12 mouse cellular contexts compared by ENCODE assay signal in genomic region chr14:34313612-34314011, GRCm38 (mm10). TPM values are rescaled to one million over a fixed set of nuclear protein-coding genes. Genes with fewer than 3 reads are reported as not detected.
DNase-seq lines count a peak whose midpoint lies in the region; ATAC-seq and TF ChIP-seq lines count a peak whose summit lies in the region.
"Had no signal": no experiment of that assay in that cellular context is flagged by ENCODE, and none has a peak within 500 bp of the region (broad histone marks: within the 10 kb centered on the region; RNA-seq: fewer than 3 reads in every experiment).

No protein-coding gene starts in this region.

- H3K27me3 ChIP-seq in kidney, embryonic 16.5 days (ENCODE audit: insufficient read depth, low read length), result no peaks in the 10 kb centered on the region
- H3K27me3 ChIP-seq in MEL (ENCODE audit: control insufficient read depth in 1 of 2, insufficient read depth in 2 of 2, low read length in 2 of 2), result no peaks in the 10 kb centered on the region
- H3K27me3 ChIP-seq in hindbrain, embryonic 15.5 days, result no peaks in the 10 kb centered on the region
- no peaks in the 10 kb centered on the region for H3K27me3 ChIP-seq in midbrain, embryonic 15.5 days (replicated peaks)
- no peaks in the 10 kb centered on the region for H3K27me3 ChIP-seq in limb, embryonic 10.5 days (ENCODE audit: low read depth, poor library complexity, severe bottlenecking)
- H3K27me3 ChIP-seq: heart, embryonic 12.5 days had no signal

- no peak overlapping the region for H3K4me3 ChIP-seq in kidney, embryonic 16.5 days (ENCODE audit: low read length)
- H3K4me3 ChIP-seq in MEL (ENCODE audit: control insufficient read depth in 1 of 2, insufficient read depth in 1 of 2, low read depth in 2 of 2, low read length in 2 of 2), result peak overlapping the region in 1 of 2 experiments; percentile 93; a peak in 2 of 4 replicates
- H3K4me3 ChIP-seq in hindbrain, embryonic 15.5 days, result peak overlapping the region; percentile 99
- no peak overlapping the region for H3K4me3 ChIP-seq in midbrain, embryonic 15.5 days
- no peak overlapping the region for H3K4me3 ChIP-seq in limb, embryonic 10.5 days

- no peak for TF ChIP-seq EP300 in MEL (IDR thresholded peaks at IDR 0.05; ENCODE audit: low read depth in 1 of 2, low read length in 2 of 2)

- TF ChIP-seq CTCF in MEL (IDR thresholded peaks at IDR 0.05 in 2 of 3, conservative IDR thresholded peaks at IDR 0.05 in 1 of 3; ENCODE audit: control insufficient read depth in 1 of 3, insufficient read depth in 1 of 3, low read depth in 2 of 3, low read length in 3 of 3, poor library complexity in 1 of 3, severe bottlenecking in 1 of 3), result no peak

- H3K79me2 ChIP-seq in MEL (ENCODE audit: control insufficient read depth, insufficient read depth, low read length, poor library complexity), result peaks cover 50% of the 10 kb centered on the region

- H3K9me3 ChIP-seq in kidney, embryonic 16.5 days (ENCODE audit: low read length), result no peaks in the 10 kb centered on the region
- H3K9me3 ChIP-seq in MEL (replicated peaks; ENCODE audit: insufficient read depth, low read length), result no peaks in the 10 kb centered on the region
- H3K9me3 ChIP-seq in hindbrain, embryonic 15.5 days, result no peaks in the 10 kb centered on the region
- no peaks in the 10 kb centered on the region for H3K9me3 ChIP-seq in midbrain, embryonic 15.5 days
- no peaks in the 10 kb centered on the region for H3K9me3 ChIP-seq in limb, embryonic 10.5 days (replicated peaks)
- H3K9me3 ChIP-seq: heart, embryonic 12.5 days had no signal

- WGBS in kidney, embryonic 16.5 days, result 90% methylated on average over 3 of the region's 3 CpGs
- 85% methylated on average over 3 of the region's 3 CpGs for WGBS in hindbrain, embryonic 15.5 days
- WGBS in midbrain, embryonic 15.5 days, result 90% methylated on average over 3 of the region's 3 CpGs
- WGBS in limb, embryonic 10.5 days, result 90% methylated on average over 3 of the region's 3 CpGs

- DNase-seq in kidney, postnatal 10 days, result no peak
- DNase-seq in MEL (ENCODE audit: low read depth, low spot score), result no peak
- DNase-seq in adrenal gland, adult 8-10 months, result no peak
- DNase-seq in limb, embryonic 10.5 days (ENCODE audit: low spot score), result no peak
- DNase-seq: kidney, postnatal 14 days; lung, postnatal 14 days had no signal

- TF ChIP-seq POLR2A in MEL (IDR thresholded peaks at IDR 0.05; ENCODE audit: control insufficient read depth in 1 of 2, insufficient read depth in 1 of 2, low read depth in 1 of 2, low read length in 2 of 2, poor library complexity in 1 of 2), result no peak

- 0 out of 2 replicates have a peak, but pooled peaks cover 9% of the 10 kb centered on the region for H3K36me3 ChIP-seq in kidney, embryonic 16.5 days (ENCODE audit: insufficient read depth, low read length)
- peaks cover 6 to 31% of the 10 kb centered on the region in 2 experiments for H3K36me3 ChIP-seq in MEL (ENCODE audit: control insufficient read depth in 1 of 2, insufficient read depth in 2 of 2, low read length in 2 of 2)
- no peaks in the 10 kb centered on the region for H3K36me3 ChIP-seq in hindbrain, embryonic 15.5 days
- H3K36me3 ChIP-seq in midbrain, embryonic 15.5 days (replicated peaks), result no peaks in the 10 kb centered on the region
- H3K36me3 ChIP-seq in limb, embryonic 10.5 days, result peaks cover 26% of the 10 kb centered on the region

- no peak for ATAC-seq in kidney, embryonic 16.5 days (ENCODE audit: low FRiP score, low TSS enrichment)
- no peak for ATAC-seq in hindbrain, embryonic 15.5 days (ENCODE audit: low FRiP score, low read depth)
- ATAC-seq in midbrain, embryonic 15.5 days (replicated peaks), result no peak

- TF ChIP-seq RAD21 in MEL (IDR thresholded peaks at IDR 0.05; ENCODE audit: low read depth, low read length), result no peak

- peaks cover 28% of the 10 kb centered on the region for H3K4me1 ChIP-seq in kidney, embryonic 16.5 days (ENCODE audit: insufficient read depth, low read length)
- peaks cover 9 to 30% of the 10 kb centered on the region in 2 experiments for H3K4me1 ChIP-seq in MEL (ENCODE audit: control insufficient read depth in 1 of 2, insufficient read depth in 2 of 2, low read length in 2 of 2)
- H3K4me1 ChIP-seq in hindbrain, embryonic 15.5 days (replicated peaks), result peaks cover 43% of the 10 kb centered on the region
- peaks cover 28% of the 10 kb centered on the region for H3K4me1 ChIP-seq in midbrain, embryonic 15.5 days
- H3K4me1 ChIP-seq in limb, embryonic 10.5 days, result peaks cover 18% of the 10 kb centered on the region

- no peak overlapping the region for H3K27ac ChIP-seq in kidney, embryonic 16.5 days (ENCODE audit: low read length)
- H3K27ac ChIP-seq in MEL (ENCODE audit: control insufficient read depth, low read depth, low read length), result peak overlapping the region; percentile 53
- no peak overlapping the region for H3K27ac ChIP-seq in hindbrain, embryonic 15.5 days (replicated peaks)
- no peak overlapping the region for H3K27ac ChIP-seq in midbrain, embryonic 15.5 days
- no peak overlapping the region for H3K27ac ChIP-seq in limb, embryonic 10.5 days

- no peak overlapping the region for H3K9ac ChIP-seq in kidney, embryonic 16.5 days (replicated peaks; ENCODE audit: low read length)
- no peak overlapping the region for H3K9ac ChIP-seq in MEL (ENCODE audit: control insufficient read depth, low read depth, low read length, poor library complexity, severe bottlenecking)
- no peak overlapping the region for H3K9ac ChIP-seq in hindbrain, embryonic 15.5 days
- no peak overlapping the region for H3K9ac ChIP-seq in midbrain, embryonic 15.5 days

- peak overlapping the region; percentile 29; the same call in 1 of the 2 replicates for H3K4me2 ChIP-seq in kidney, embryonic 16.5 days (replicated peaks; ENCODE audit: low read depth, low read length)
- H3K4me2 ChIP-seq in hindbrain, embryonic 15.5 days, result peak overlapping the region; percentile 88
- H3K4me2 ChIP-seq in midbrain, embryonic 15.5 days, result peak overlapping the region; percentile 85

TF ChIP-seq in MEL, 35 proteins besides CTCF, POLR2A, EP300 and RAD21:
- TF ChIP-seq MAZ (IDR thresholded peaks at IDR 0.05; ENCODE audit: low read depth, low read length) (no peak), ETS1 (IDR thresholded peaks at IDR 0.05; ENCODE audit: low read depth, low read length) (no peak), TCF12 (IDR thresholded peaks at IDR 0.05; ENCODE audit: low read depth, low read length) (no peak), MEF2A (IDR thresholded peaks at IDR 0.05; ENCODE audit: extremely low read depth, insufficient replicate concordance, low read depth, low read length, poor library complexity, severe bottlenecking) (no peak), GATA1 (IDR thresholded peaks at IDR 0.05; ENCODE audit: low read depth, low read length) (0 out of 2 replicates have a peak, but pooled peaks have one; percentile 25), KAT2A (conservative IDR thresholded peaks at IDR 0.05; ENCODE audit: low read depth, low read length) (no peak), ELF1 (IDR thresholded peaks at IDR 0.05; ENCODE audit: low read depth, low read length) (no peak), TAL1 (IDR thresholded peaks at IDR 0.05; ENCODE audit: low read length) (no peak), JUND (IDR thresholded peaks at IDR 0.05; ENCODE audit: low read depth, low read length) (no peak), USF1 (IDR thresholded peaks at IDR 0.05; ENCODE audit: low read depth, low read length) (no peak), TBP (IDR thresholded peaks at IDR 0.05; ENCODE audit: low read depth, low read length) (no peak), POLR2AphosphoS2 (IDR thresholded peaks at IDR 0.05; ENCODE audit: low read length) (no peak), MXI1 (IDR thresholded peaks at IDR 0.05; ENCODE audit: low read depth, low read length) (no peak), RCOR1 (IDR thresholded peaks at IDR 0.05; ENCODE audit: low read depth, low read length) (peak; percentile 59), ZNF384 (IDR thresholded peaks at IDR 0.05; ENCODE audit: low read depth, low read length) (peak; percentile 70)
TF ChIP-seq in MEL: peak in this region for 3.

RNA-seq across cellular contexts. Expression of gene Glud1, which starts 3.1 kb away (rescaled TPM):
- polyA plus RNA-seq in kidney, embryonic 16.5 days (2015; fragmentation: Nextera tagmentation; extraction: Ambion mirVana), result 114 and 116 TPM in 2 replicates
- total RNA-seq in MEL (2012; rRNA removed), result 92.3 and 99.9 TPM in 2 replicates
- 100 to 1,000 TPM in 1 of 2 experiments, 10 to 100 TPM in 1; 57.1 to 125 TPM for polyA plus RNA-seq in MEL (2012; ENCODE audit: insufficient read depth in 1 of 2, insufficient read length in 2 of 2, low read depth in 1 of 2, low replicate concordance in 2 of 2, missing spikeins in 1 of 2)
- 114 and 116 TPM in 2 replicates for polyA plus RNA-seq in hindbrain, embryonic 15.5 days (2015; fragmentation: Nextera tagmentation; extraction: Ambion mirVana)
- polyA plus RNA-seq in midbrain, embryonic 15.5 days (2015; fragmentation: Nextera tagmentation; extraction: Ambion mirVana), result 92.5 and 99.2 TPM in 2 replicates
- total RNA-seq in adrenal gland, adult 8-10 months (2022), result 100 to 1,000 TPM; 213 to 238 (median 225) TPM
- polyA plus RNA-seq in limb, embryonic 10.5 days (2016; fragmentation: Nextera tagmentation; extraction: Ambion mirVana), result 67.6 and 74.6 TPM in 2 replicates

RNA-seq across cellular contexts. Expression of gene Shld2, which starts 3.3 kb away (rescaled TPM):
- polyA plus RNA-seq in kidney, embryonic 16.5 days (2015; fragmentation: Nextera tagmentation; extraction: Ambion mirVana), result 9.9 and 10.0 TPM in 2 replicates
- total RNA-seq in MEL (2012; rRNA removed), result 7.9 and 9.2 TPM in 2 replicates
- polyA plus RNA-seq in MEL (2012; ENCODE audit: insufficient read depth in 1 of 2, insufficient read length in 2 of 2, low read depth in 1 of 2, low replicate concordance in 2 of 2, missing spikeins in 1 of 2), result 1 to 10 TPM in 1 of 2 experiments, not detected in 1; 7.0 TPM
- 5.9 and 7.1 TPM in 2 replicates for polyA plus RNA-seq in hindbrain, embryonic 15.5 days (2015; fragmentation: Nextera tagmentation; extraction: Ambion mirVana)
- polyA plus RNA-seq in midbrain, embryonic 15.5 days (2015; fragmentation: Nextera tagmentation; extraction: Ambion mirVana), result 5.2 and 7.0 TPM in 2 replicates
- total RNA-seq in adrenal gland, adult 8-10 months (2022), result 10 to 100 TPM; 11.3 to 13.5 (median 12.6) TPM
- polyA plus RNA-seq in limb, embryonic 10.5 days (2016; fragmentation: Nextera tagmentation; extraction: Ambion mirVana), result 9.6 and 10.0 TPM in 2 replicates

RNA-seq across cellular contexts. Expression of gene Fam25c, which starts 41.6 kb away (rescaled TPM):
- 0.86 and 1.1 TPM in 2 replicates for polyA plus RNA-seq in kidney, embryonic 16.5 days (2015; fragmentation: Nextera tagmentation; extraction: Ambion mirVana)
- not detected in 2 replicates for total RNA-seq in MEL (2012; rRNA removed)
- not detected for polyA plus RNA-seq in MEL (2012; ENCODE audit: insufficient read depth in 1 of 2, insufficient read length in 2 of 2, low read depth in 1 of 2, low replicate concordance in 2 of 2, missing spikeins in 1 of 2)
- polyA plus RNA-seq in hindbrain, embryonic 15.5 days (2015; fragmentation: Nextera tagmentation; extraction: Ambion mirVana), result not detected in 2 replicates
- polyA plus RNA-seq in midbrain, embryonic 15.5 days (2015; fragmentation: Nextera tagmentation; extraction: Ambion mirVana), result not detected in 2 replicates
- total RNA-seq in adrenal gland, adult 8-10 months (2022), result not detected
- polyA plus RNA-seq in limb, embryonic 10.5 days (2016; fragmentation: Nextera tagmentation; extraction: Ambion mirVana), result not detected in 2 replicates
- total RNA-seq: adrenal gland, adult 18-20 months had no signal
- polyA plus RNA-seq: embryonic facial prominence, embryonic 11.5 days; heart, embryonic 12.5 days had no signal

Comparison
In these comparisons a context has a peak if more than half of its experiments do, and no peak if none do; other contexts are left out.
1. H3K4me2 ChIP-seq: peak in every context shown above with its lines; median percentile 88 in hindbrain, embryonic 15.5 days; 85 in midbrain, embryonic 15.5 days; 29 in kidney, embryonic 16.5 days.